ENCODE assay signal across 8 mouse cellular contexts in genomic region chr1:179231777-179232661, GRCm38 (mm10).
DNase-seq lines count a peak whose midpoint lies in the region; ATAC-seq lines count a peak whose summit lies in the region.

No protein-coding gene starts in this region.

- ATAC-seq in hindbrain, embryonic 13.5 days (ENCODE audit: low FRiP score) = peak; percentile 61

- WGBS in hindbrain, embryonic 13.5 days = 25% methylated on average over 13 of the region's 13 CpGs

- H3K4me2 ChIP-seq in hindbrain, embryonic 13.5 days = no peak overlapping the region

- H3K9ac ChIP-seq in hindbrain, embryonic 13.5 days = no peak overlapping the region; the same call in 1 of the 2 replicates

- no peaks in the 10 kb centered on the region for H3K27me3 ChIP-seq in hindbrain, embryonic 13.5 days

- no peaks in the 10 kb centered on the region for H3K36me3 ChIP-seq in hindbrain, embryonic 13.5 days

- DNase-seq in WW6 (ENCODE audit: low read depth, low spot score) = peak; percentile 34
- DNase-seq in cerebellum, adult 9-11 months = peak; percentile 85
- peak; percentile 31 to 67 for DNase-seq in frontal cortex, postnatal 10 days (ENCODE audit: low spot score in 2 of 2)
- peak; percentile 82 to 83 for DNase-seq in layer of hippocampus, postnatal 10 days (ENCODE audit: low spot score in 2 of 2)
- peak; percentile 84 for DNase-seq in lung, postnatal 36 days
- DNase-seq in right cerebral cortex, adult 18-20 months = peak; percentile 61
- peak; percentile 31 to 73 for DNase-seq in urinary bladder, postnatal 4 days (ENCODE audit: low spot score in 2 of 2)

- peaks cover 19% of the 10 kb centered on the region for H3K4me1 ChIP-seq in hindbrain, embryonic 13.5 days (replicated peaks)

- no peaks in the 10 kb centered on the region for H3K9me3 ChIP-seq in hindbrain, embryonic 13.5 days

- peak overlapping the region; percentile 83 for H3K27ac ChIP-seq in hindbrain, embryonic 13.5 days

- no peak overlapping the region for H3K4me3 ChIP-seq in hindbrain, embryonic 13.5 days

Comparison
In these comparisons a context has a peak if more than half of its experiments do, and no peak if none do; other contexts are left out.
1. DNase-seq: peak in every context shown above with its lines; median percentile 85 in cerebellum, adult 9-11 months; 84 in lung, postnatal 36 days; 82 in layer of hippocampus, postnatal 10 days; 61 in right cerebral cortex, adult 18-20 months; 52 in urinary bladder, postnatal 4 days; 49 in frontal cortex, postnatal 10 days; 34 in WW6.